Mouse (Mus musculus): Measurements from ENCODE around the gene Lpar3.

Gene Lpar3

GRCm38 (mm10) chr3:146260203-146260602 is 39.4 kb downstream of the Lpar3 start:
- peak; percentile 78 for DNase-seq (ENCODE audit: low spot score)

GRCm38 (mm10) chr3:146260845-146261244 is 40.1 kb downstream of the Lpar3 start:
- DNase-seq (ENCODE audit: low spot score), result no peak

GRCm38 (mm10) chr3:146262536-146262935 is 41.8 kb downstream of the Lpar3 start:
- no peak for DNase-seq (ENCODE audit: low spot score)

DNA sequence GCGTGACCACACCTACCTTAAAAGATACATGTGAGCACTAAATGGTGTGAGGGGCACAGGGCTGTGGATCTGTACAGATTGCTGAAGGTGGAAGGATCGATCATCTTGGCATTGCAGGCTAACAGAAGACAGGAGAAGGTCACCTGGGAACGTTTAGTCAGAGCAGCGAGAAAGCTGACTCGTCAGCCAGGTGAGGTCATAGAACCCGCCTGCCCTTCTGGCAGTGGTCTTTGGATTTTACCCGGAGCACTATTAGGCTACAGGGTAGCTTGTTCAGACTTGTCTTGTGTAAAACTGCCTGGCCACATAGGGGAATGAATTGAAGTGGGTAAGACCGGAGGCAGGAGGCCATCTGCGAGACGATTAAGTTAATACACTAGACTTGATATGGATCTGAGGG is 43.4 kb downstream of the Lpar3 start:
- DNase-seq (ENCODE audit: low spot score), result no peak

- DNase-seq (ENCODE audit: low spot score), result no peak
These were observed 44.9 kb downstream of the Lpar3 start for GRCm38 (mm10) chr3:146265545-146266130.

DNA sequence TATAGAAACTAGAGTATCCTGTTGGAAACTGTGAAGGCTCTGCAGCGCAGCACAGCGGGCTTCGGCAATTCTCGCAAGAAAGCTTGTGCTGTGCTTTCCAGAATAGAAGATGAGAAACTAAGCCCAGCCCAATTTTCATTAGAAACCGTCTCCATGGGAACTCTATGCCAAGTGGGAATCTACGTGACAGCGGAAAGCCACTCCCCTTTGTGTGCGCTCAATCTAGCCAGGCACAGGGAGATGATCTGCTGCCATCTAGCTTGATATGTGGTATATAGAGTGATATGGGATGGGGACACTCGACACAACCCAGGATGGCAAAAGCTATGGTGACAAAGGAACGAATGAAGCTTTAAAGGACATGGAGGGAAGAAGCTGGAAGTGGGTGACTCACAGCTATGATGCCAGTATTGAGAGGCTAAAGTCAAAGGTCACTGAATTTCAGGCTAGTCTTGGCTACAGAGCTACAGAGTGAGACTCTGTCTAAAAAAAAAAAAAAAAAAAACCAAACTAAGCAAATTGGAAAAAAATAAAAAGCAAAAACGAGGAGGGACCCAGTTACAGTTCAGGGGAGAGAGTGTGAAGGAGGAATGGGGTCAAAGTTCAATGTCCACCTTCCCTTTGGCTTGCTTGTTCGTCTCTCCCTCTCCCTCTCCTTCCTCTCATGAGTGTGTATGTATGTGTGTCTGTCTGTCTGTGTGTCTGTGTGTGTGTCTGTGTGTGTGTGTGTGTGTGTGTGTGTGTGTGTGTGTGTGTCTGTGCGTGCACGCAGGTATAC is 47.5 kb downstream of the Lpar3 start:
- DNase-seq (ENCODE audit: low spot score), result no peak

- DNase-seq (ENCODE audit: low spot score), result no peak
These were observed 53.7 kb downstream of the Lpar3 start for GRCm38 (mm10) chr3:146274503-146274902.

DNA sequence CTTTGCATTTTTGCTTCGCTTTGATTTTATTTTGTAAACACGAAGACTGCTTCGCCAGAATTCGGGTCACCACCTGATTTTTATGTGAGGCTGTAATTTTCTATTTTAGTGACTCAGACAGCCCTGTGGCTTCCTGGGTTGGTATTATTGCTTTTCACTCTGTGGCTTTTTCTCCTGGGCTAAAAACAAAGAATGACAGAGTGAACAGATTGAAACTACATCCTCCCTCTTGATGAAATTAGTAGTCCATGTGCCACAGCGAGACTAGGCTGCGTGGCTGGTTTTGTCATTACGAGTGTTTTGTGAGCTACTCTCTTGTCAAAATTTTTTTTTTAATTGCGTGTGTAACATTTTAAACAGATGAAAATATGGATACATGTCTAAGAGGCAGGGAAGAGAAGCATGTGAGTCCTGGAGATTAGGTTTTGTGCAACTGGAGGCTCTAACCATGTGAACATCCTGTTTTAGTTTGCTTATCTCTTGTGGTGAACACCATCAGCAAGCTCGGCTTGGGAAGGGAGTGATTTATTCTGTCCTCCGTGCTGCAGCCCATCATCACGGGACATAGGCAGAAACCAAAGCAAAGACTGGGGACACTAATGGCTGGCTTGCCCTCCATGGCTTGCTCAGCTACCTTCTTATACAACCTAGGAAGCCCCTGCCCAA is 54.7 kb downstream of the Lpar3 start:
- DNase-seq (ENCODE audit: low spot score), result no peak

GRCm38 (mm10) chr3:146276026-146276409 is 55.3 kb downstream of the Lpar3 start:
- no peak for DNase-seq (ENCODE audit: low spot score)

DNA sequence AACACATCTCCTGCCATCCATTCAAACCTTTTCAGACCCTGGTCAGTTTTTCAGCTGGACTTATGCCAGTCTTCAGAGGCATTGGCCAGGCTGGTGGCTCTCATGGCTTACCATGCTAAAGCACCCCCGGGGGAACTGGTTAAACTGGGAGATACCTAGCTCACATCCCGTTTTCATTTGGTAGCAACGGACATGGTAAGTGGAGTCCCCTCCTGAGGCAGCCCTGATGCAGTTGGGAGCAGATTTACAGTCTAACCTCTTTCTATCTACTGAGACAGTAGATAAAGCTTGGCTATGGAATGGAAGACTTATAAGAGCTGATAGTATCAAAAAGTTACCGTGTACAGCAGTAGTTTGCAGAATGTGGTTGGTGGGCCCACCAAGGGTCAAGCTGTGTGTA is 56.2 kb downstream of the Lpar3 start:
- DNase-seq (ENCODE audit: low spot score), result no peak

DNA sequence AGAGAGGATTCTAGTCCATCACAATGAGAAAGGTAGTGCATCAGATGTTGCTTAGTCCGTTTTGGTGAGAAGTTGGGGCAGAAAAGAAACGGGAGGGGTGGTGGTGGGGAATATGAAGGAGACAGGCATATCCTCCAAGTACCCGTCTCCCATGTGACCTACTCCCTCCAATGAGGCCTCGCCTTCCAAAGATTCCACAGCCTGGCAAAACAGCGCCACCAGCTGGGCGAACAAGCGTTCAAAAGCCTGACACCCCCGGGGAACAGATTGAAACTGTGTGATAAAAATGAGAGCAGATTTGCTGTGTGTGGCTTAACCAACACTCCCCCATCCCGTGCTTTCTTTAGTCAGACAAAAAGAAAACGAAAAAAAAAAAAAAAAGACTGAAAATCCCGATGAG is 56.7 kb downstream of the Lpar3 start:
- DNase-seq (ENCODE audit: low spot score), result peak; percentile 45

DNA sequence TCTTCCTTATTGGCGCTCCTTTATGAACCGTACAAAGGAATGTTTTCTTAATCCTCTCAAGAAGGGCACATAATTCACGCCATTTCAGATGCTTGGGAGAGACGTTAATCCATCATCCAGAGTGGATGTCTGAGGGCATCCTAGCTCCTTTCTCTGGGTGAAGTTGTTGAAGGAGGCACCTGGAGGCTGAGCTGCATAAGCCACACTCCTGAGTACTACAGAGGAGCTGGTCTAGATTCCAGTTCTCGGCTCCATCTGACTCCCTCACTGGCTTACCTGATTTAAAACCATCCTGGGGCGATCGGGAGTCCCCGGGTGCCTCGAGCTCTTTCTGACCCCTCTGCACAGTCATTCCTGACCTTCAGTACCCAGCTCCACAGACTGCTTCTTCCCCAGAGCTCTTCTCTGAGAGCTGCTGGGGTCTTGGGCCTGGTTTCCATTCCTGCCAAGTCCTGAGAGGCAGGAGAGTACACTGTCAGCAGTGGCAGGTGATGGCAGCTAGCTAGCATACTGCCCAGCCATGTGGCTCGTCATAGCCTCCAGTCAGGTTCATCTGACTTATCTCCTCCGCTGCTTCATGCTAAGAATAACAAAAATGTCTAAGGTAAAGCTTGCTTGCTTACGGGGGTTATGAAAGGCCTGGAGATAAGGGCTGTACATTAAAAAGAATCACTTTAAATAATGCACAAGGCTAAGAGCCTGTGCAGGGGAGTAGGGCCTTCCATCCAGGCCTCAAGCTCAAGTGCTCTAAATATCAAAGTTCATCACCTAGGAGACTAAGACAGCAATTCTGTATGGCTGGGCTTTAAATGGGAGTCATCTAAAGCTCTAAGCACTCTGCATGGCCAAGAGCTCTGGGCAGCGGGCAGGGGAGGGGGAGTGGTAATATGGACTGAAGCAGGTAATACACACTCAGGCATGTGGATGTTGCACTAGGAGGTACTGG is 57.7 kb downstream of the Lpar3 start:
- no peak for DNase-seq (ENCODE audit: low spot score)

DNA sequence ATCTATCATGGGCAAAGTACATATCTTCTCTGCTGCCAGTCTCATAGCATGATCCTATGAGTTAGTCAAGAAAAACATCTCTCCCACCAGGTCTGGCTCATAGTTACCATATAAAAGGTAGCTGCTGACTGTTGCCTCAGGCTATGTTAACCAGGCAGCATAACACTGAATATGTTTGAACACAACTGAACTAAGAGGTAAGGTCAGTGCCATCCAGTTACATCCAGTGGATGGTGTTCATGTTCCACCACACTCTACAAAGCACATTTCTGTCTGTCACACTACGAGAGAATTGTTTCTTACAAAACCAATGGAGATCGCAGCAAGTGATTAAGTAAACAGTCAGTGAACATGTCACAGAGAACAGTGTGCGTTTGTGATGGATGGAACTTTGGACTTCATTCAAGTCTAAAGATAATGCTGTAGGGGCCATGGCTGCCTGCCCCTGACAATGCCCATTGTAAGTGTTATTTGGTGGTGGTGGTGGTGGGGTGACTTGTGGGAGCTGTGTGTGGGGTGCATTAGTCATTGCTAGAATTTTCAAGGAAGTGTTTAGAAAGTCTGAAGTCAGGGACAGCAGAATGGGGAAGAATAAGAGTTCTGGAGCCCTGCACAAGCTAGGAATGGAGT is 63.1 kb downstream of the Lpar3 start:
- no peak for DNase-seq (ENCODE audit: low spot score)

DNA sequence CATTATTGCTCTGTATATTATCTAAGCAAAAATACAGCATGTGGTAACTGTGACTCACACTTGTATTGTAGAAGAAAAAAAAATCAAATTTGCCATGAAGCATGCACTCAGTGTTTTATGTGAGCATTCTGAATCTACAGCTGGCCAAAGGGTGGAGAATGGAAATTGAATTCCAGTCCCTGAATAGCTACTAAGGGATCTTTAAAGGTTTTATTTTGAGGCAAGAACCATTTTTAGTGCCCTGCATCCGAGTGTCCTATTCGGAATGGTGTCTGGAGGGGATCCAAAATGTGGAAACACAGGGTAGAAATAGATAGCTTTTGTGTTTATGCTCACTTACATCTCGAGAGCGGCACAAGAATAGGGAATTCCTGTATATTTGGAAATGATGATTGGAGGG is 65.4 kb downstream of the Lpar3 start:
- DNase-seq (ENCODE audit: low spot score), result no peak

- DNase-seq (ENCODE audit: low spot score), result no peak
These were observed 71.2 kb downstream of the Lpar3 start for GRCm38 (mm10) chr3:146291928-146292327.

GRCm38 (mm10) chr3:146292515-146292914 is 71.8 kb downstream of the Lpar3 start:
- DNase-seq (ENCODE audit: low spot score), result no peak

- DNase-seq (ENCODE audit: low spot score), result no peak
These were observed 81.7 kb downstream of the Lpar3 start for GRCm38 (mm10) chr3:146302451-146302850.

GRCm38 (mm10) chr3:146303194-146303593 is 82.4 kb downstream of the Lpar3 start:
- no peak for DNase-seq (ENCODE audit: low spot score)

DNA sequence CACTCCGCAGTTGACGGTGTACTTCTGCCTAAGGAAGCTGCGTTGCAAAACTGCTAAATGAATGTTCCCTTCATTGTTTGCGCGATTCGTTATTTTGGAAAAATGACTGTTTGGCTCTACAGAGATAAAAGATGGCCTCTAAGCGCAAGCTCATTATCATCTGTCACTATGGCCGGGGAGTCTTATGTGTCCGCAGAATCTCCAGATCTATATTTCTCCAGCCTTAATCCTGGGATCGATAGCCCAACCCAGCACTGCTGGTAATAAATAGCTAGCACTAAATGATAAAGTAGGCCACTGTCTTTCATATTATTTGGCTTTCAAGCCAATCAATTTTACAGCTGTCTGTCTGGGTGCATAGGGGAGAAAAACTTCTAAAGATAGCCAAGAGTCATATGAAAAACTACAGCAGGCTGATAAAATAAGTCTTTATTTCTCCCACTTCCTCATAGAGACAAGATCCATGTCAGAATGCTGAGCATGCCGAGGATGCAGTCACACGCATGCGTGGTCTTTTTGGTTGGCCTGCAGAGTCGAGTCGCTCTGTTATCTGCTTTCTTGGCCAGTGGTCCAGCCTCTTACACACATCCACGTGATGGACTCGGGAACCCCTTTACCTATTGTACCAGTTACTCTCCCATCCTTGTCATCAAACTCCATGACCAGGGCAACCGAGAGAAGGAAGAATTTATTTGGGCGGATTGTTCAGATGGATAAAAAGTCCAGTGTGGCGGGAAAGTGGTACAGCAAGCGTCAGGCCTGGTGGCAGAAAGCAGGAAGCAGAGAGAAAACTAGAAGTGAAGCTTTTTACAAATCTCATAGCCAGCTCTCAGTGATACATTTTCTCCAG is 84.0 kb downstream of the Lpar3 start:
- DNase-seq (ENCODE audit: low spot score), result no peak

DNA sequence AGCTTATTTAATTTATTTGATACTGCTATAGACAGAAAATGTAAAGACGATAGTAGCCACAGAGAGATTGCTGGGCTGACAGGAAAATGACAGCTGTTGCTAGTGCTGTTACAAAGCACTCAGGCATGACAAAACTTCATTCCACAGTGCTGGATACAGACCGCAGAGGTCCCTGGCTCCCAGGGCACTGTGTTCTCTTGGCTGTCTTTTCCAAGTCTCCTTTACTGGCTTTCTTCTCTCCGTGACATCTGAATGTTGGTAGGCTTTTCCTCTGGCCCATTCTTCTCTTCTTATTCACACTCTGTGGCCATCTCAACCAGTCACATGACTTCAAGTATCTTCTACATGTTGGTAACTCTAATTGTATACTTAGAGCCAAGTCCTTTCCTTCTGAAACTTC is 86.6 kb downstream of the Lpar3 start:
- no peak for DNase-seq (ENCODE audit: low spot score)

DNA sequence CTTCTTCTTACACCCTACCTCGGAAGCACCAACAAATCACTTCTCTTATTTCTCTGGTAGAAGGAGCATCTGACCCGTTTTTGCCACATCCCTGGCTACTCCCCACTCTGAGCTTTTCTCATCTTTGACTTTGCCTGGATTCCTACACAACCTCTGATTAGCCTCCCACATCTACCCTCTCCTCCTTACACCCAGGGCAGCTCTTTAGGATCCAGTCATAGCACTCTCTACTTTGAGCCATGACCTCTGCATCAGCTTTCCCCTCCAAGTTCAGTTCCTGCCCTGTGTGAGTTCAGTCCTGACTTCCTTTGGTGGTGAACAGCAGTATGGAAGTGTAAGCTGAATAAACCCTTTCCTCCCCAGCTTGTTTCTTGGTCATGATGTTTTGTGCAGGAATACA is 87.1 kb downstream of the Lpar3 start:
- no peak for DNase-seq (ENCODE audit: low spot score)

Data from lung, postnatal 25 days (tissue).